Mouse (Mus musculus) MEL (cell line): ENCODE data around the gene 1700024P04Rik.

Experiments used
- BHLHE40 ChIP-seq: IDR thresholded peaks from 2 replicates; pipeline ENCODE4 v1.6.1; 2012; ENCODE audit warnings: low read depth, mild to moderate bottlenecking, inconsistent platforms, low read length, improper control_type of control experiment, borderline replicate concordance
- CTCF ChIP-seq, 3 experiments: IDR thresholded peaks in 2 of 3; conservative IDR thresholded peaks in 1 of 3; 2 replicates each; pipeline ENCODE4 v1.5.1; 2011 to 2012; ENCODE audit warnings: low read length in 3 of 3, low read depth in 2 of 3, mild to moderate bottlenecking in 2 of 3, improper control_type of control experiment in 1 of 3, inconsistent platforms in 1 of 3, mixed read lengths in 1 of 3, moderate library complexity in 1 of 3; ENCODE audit not compliant: control insufficient read depth in 1 of 3, insufficient read depth in 1 of 3, poor library complexity in 1 of 3, severe bottlenecking in 1 of 3
- EP300 ChIP-seq, 2 experiments: IDR thresholded peaks; 2 replicates each; pipeline ENCODE4 v1.6.1; 2011; ENCODE audit warnings: improper control_type of control experiment in 2 of 2, low read length in 2 of 2, low read depth in 1 of 2, mild to moderate bottlenecking in 1 of 2
- NELFE ChIP-seq: IDR thresholded peaks from 2 replicates; pipeline ENCODE4 v1.6.1; 2011; ENCODE audit warnings: low read depth, low read length, improper control_type of control experiment
- POLR2A ChIP-seq, 2 experiments: IDR thresholded peaks; 2 replicates each; pipeline ENCODE4 v1.6.1; 2011 to 2012; ENCODE audit warnings: low read length in 2 of 2, mild to moderate bottlenecking in 2 of 2, control low read depth in 1 of 2, improper control_type of control experiment in 1 of 2, low read depth in 1 of 2, moderate library complexity in 1 of 2; ENCODE audit not compliant: control insufficient read depth in 1 of 2, insufficient read depth in 1 of 2, poor library complexity in 1 of 2

DNA sequence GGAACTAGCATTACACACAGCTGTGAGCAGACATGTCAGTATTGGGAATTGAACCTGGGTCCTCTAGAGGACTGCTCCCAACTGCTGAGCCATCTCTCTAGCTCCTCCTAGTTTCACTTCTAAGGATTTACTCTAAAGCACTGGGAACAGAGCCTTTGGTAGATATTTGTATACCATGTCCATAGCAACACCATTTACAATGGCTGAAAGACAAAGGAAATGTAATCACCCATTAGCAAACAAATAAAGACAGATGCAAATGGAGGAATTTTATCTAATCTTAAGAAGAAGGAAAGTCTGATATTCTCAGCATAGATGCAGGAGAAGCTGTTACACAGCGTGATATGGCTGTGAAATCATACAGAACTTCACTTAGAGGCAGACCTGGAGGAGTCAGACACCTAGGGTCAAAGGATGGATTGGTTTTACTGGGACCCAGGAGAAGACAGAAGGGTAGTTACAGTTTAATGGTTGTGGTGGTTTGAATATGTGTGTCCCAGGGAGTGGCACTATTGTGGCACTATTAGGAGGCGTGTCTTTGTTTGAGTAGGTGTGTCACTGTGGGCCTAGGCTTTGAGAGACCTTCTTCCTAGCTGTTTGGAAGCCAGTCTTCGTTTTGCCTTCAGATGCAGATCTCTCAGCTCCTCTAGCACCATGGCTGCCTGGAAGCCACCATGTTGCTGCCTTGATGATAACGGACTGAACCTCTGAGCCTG lies 7.1 kb downstream of the 1700024P04Rik start:
- no peak for TF ChIP-seq POLR2A (IDR thresholded peaks at IDR 0.05; ENCODE audit: control insufficient read depth in 1 of 2, insufficient read depth in 1 of 2, low read depth in 1 of 2, low read length in 2 of 2, poor library complexity in 1 of 2)
- no peak for TF ChIP-seq EP300 (IDR thresholded peaks at IDR 0.05; ENCODE audit: low read depth in 1 of 2, low read length in 2 of 2)
- TF ChIP-seq NELFE = no peak
- no peak for TF ChIP-seq CTCF (IDR thresholded peaks at IDR 0.05 in 2 of 3, conservative IDR thresholded peaks at IDR 0.05 in 1 of 3; ENCODE audit: control insufficient read depth in 1 of 3, insufficient read depth in 1 of 3, low read depth in 2 of 3, low read length in 3 of 3, poor library complexity in 1 of 3, severe bottlenecking in 1 of 3)
- TF ChIP-seq BHLHE40 = no peak
